38 mouse cellular contexts compared by ENCODE assay signal in genomic region chr1:144262008-144262407, GRCm38 (mm10). TPM values are rescaled to one million over a fixed set of nuclear protein-coding genes. Genes with fewer than 3 reads are reported as not detected.
"Had no signal": no experiment of that assay in that cellular context is flagged by ENCODE, and none has a peak within 500 bp of the region (broad histone marks: within the 10 kb centered on the region; RNA-seq: fewer than 3 reads in every experiment).

No protein-coding gene starts in this region.

- H3K36me3 ChIP-seq: heart, embryonic 12.5 days; heart, embryonic 13.5 days; heart, embryonic 15.5 days; hindbrain, embryonic 10.5 days; hindbrain, embryonic 12.5 days; hindbrain, embryonic 13.5 days; hindbrain, embryonic 15.5 days; intestine, embryonic 15.5 days; kidney, embryonic 15.5 days had no signal

- H3K27me3 ChIP-seq: heart, embryonic 12.5 days; heart, embryonic 13.5 days; heart, embryonic 15.5 days; hindbrain, embryonic 12.5 days; hindbrain, embryonic 13.5 days; hindbrain, embryonic 15.5 days; intestine, embryonic 15.5 days; kidney, embryonic 15.5 days had no signal

- H3K27ac ChIP-seq: heart, embryonic 13.5 days; heart, embryonic 15.5 days; hindbrain, embryonic 10.5 days; hindbrain, embryonic 12.5 days; hindbrain, embryonic 13.5 days; hindbrain, embryonic 14.5 days; hindbrain, embryonic 15.5 days; hindbrain, postnatal 0 days; intestine, embryonic 15.5 days; kidney, embryonic 15.5 days; kidney, postnatal 0 days; layer of hippocampus, adult 2 months; left cerebral cortex, adult 2 months had no signal

- H3K9ac ChIP-seq: heart, embryonic 12.5 days; heart, embryonic 13.5 days; heart, embryonic 15.5 days; hindbrain, embryonic 12.5 days; hindbrain, embryonic 13.5 days; hindbrain, embryonic 14.5 days; hindbrain, embryonic 15.5 days; intestine, embryonic 15.5 days; kidney, embryonic 15.5 days had no signal

- H3K4me1 ChIP-seq: heart, embryonic 12.5 days; heart, embryonic 13.5 days; heart, embryonic 15.5 days; hindbrain, embryonic 10.5 days; hindbrain, embryonic 12.5 days; hindbrain, embryonic 13.5 days; hindbrain, embryonic 15.5 days; intestine, embryonic 15.5 days; kidney, embryonic 15.5 days had no signal

- DNase-seq: heart, postnatal 10 days; heart, postnatal 14 days; heart, postnatal 36 days; heart, postnatal 4 days; kidney, adult 11 months; kidney, adult 18-20 months; kidney, adult 2 months; kidney, adult 8-10 months; kidney, adult 9 months; kidney, postnatal 10 days; kidney, postnatal 14 days; kidney, postnatal 25 days; kidney, postnatal 36 days; kidney, postnatal 4 days; layer of hippocampus, adult 9-11 months; layer of hippocampus, postnatal 36 days had no signal

- H3K9me3 ChIP-seq: heart, embryonic 12.5 days; heart, embryonic 13.5 days; heart, embryonic 15.5 days; hindbrain, embryonic 10.5 days; hindbrain, embryonic 12.5 days; hindbrain, embryonic 13.5 days; hindbrain, embryonic 15.5 days; intestine, embryonic 15.5 days; kidney, embryonic 15.5 days had no signal

- H3K4me3 ChIP-seq: heart, embryonic 12.5 days; heart, embryonic 13.5 days; heart, embryonic 15.5 days; hindbrain, embryonic 10.5 days; hindbrain, embryonic 12.5 days; hindbrain, embryonic 13.5 days; hindbrain, embryonic 15.5 days; intestine, embryonic 15.5 days; kidney, embryonic 15.5 days; layer of hippocampus, adult 2 months; left cerebral cortex, adult 2 months had no signal

RNA-seq across cellular contexts. Expression of gene Rgs1, which starts 13.0 kb away (rescaled TPM):
- total RNA-seq: heart, postnatal 10 days; heart, postnatal 36 days; layer of hippocampus, adult 18-20 months; layer of hippocampus, postnatal 10 days; layer of hippocampus, postnatal 25 days; left cerebral cortex, adult 18-20 months had no signal
- polyA plus RNA-seq: heart, embryonic 13.5 days; hindbrain, embryonic 10.5 days; hindbrain, embryonic 11.5 days; hindbrain, embryonic 13.5 days; hindbrain, embryonic 14.5 days; hindbrain, embryonic 15.5 days; hindbrain, postnatal 0 days; intestine, embryonic 14.5 days; kidney, embryonic 14.5 days; kidney, embryonic 15.5 days; kidney, embryonic 16.5 days had no signal
